Mouse (Mus musculus): Measurements from ENCODE around the gene Egflam. TPM values are rescaled to one million over a fixed set of nuclear protein-coding genes. Genes with fewer than 3 reads are reported as not detected.
A peak's percentile ranks its signal among the peaks of the same experiment; 100 is the strongest.

Gene Egflam
- polyA plus RNA-seq, 1 experiment from 2014 or later, result 3.6 TPM

GRCm38 (mm10) chr15:7340703-7341309 is 57.4 kb downstream of the Egflam start:
- H3K4me1 ChIP-seq, result no peaks in the 10 kb centered on the region
- H3K9me3 ChIP-seq (replicated peaks), result no peaks in the 10 kb centered on the region
- H3K27ac ChIP-seq, result no peak overlapping the region
- no peak overlapping the region for H3K4me2 ChIP-seq
- no peak for ATAC-seq
- no peaks in the 10 kb centered on the region for H3K36me3 ChIP-seq (ENCODE audit: poor library complexity, severe bottlenecking)
- 62% methylated on average over 5 of the region's 5 CpGs for WGBS
- H3K27me3 ChIP-seq, result no peaks in the 10 kb centered on the region
- no peak overlapping the region for H3K4me3 ChIP-seq
- H3K9ac ChIP-seq, result no peak overlapping the region

GRCm38 (mm10) chr15:7334517-7335298 is 63.5 kb downstream of the Egflam start:
- H3K4me2 ChIP-seq, result no peak overlapping the region
- no peaks in the 10 kb centered on the region for H3K27me3 ChIP-seq
- 81% methylated on average over 11 of the region's 11 CpGs for WGBS
- H3K27ac ChIP-seq, result no peak overlapping the region
- no peaks in the 10 kb centered on the region for H3K4me1 ChIP-seq
- no peak overlapping the region for H3K9ac ChIP-seq
- no peaks in the 10 kb centered on the region for H3K36me3 ChIP-seq (ENCODE audit: poor library complexity, severe bottlenecking)
- 0 out of 2 replicates have a peak, but pooled peaks have one; percentile 13 for ATAC-seq
- H3K9me3 ChIP-seq (replicated peaks), result no peaks in the 10 kb centered on the region
- H3K4me3 ChIP-seq, result no peak overlapping the region

GRCm38 (mm10) chr15:7332875-7333274 is 65.3 kb downstream of the Egflam start:
- Histone ChIP-seq H3K36me3 (ENCODE audit: poor library complexity, severe bottlenecking) (no peaks in the 10 kb centered on the region), H3K9ac (no peak overlapping the region), H3K9me3 (replicated peaks) (no peaks in the 10 kb centered on the region), H3K4me1 (no peaks in the 10 kb centered on the region), H3K4me2 (no peak overlapping the region), H3K4me3 (no peak overlapping the region), H3K27me3 (no peaks in the 10 kb centered on the region), H3K27ac (no peak overlapping the region)
- ATAC-seq, result no peak
- 100% methylated on average over 1 of the region's 1 CpGs for WGBS

GRCm38 (mm10) chr15:7322599-7323311 is 75.4 kb downstream of the Egflam start:
- no peak for ATAC-seq

GRCm38 (mm10) chr15:7320901-7321300 is 77.3 kb downstream of the Egflam start:
- H3K4me3 ChIP-seq, result no peak overlapping the region
- no peaks in the 10 kb centered on the region for H3K4me1 ChIP-seq
- no peaks in the 10 kb centered on the region for H3K27me3 ChIP-seq
- ATAC-seq, result no peak
- no peaks in the 10 kb centered on the region for H3K36me3 ChIP-seq (ENCODE audit: poor library complexity, severe bottlenecking)
- H3K9ac ChIP-seq, result no peak overlapping the region
- no peak overlapping the region for H3K4me2 ChIP-seq
- H3K9me3 ChIP-seq (replicated peaks), result no peaks in the 10 kb centered on the region
- WGBS, result 57% methylated on average over 4 of the region's 4 CpGs
- no peak overlapping the region for H3K27ac ChIP-seq

More at GRCm38 (mm10) chr15:7322599-7323311, 75.4 kb downstream of the Egflam start:
- Histone ChIP-seq H3K4me2 (no peak overlapping the region), H3K27ac (no peak overlapping the region), H3K9ac (no peak overlapping the region), H3K27me3 (no peaks in the 10 kb centered on the region), H3K4me1 (no peaks in the 10 kb centered on the region), H3K4me3 (no peak overlapping the region), H3K9me3 (replicated peaks) (no peaks in the 10 kb centered on the region), H3K36me3 (ENCODE audit: poor library complexity, severe bottlenecking) (no peaks in the 10 kb centered on the region)
- 81% methylated on average over 2 of the region's 2 CpGs for WGBS

- H3K36me3 ChIP-seq (ENCODE audit: poor library complexity, severe bottlenecking), result no peaks in the 10 kb centered on the region
- H3K9ac ChIP-seq, result no peak overlapping the region
- no peak overlapping the region for H3K4me3 ChIP-seq
- H3K4me2 ChIP-seq, result no peak overlapping the region
- WGBS, result 82% methylated on average over 9 of the region's 9 CpGs
- no peaks in the 10 kb centered on the region for H3K9me3 ChIP-seq (replicated peaks)
- no peaks in the 10 kb centered on the region for H3K4me1 ChIP-seq
- no peaks in the 10 kb centered on the region for H3K27me3 ChIP-seq
- no peak for ATAC-seq
- H3K27ac ChIP-seq, result no peak overlapping the region
Observed at GRCm38 (mm10) chr15:7315539-7315938, 82.7 kb downstream of the Egflam start.

GRCm38 (mm10) chr15:7308711-7309110 is 89.5 kb downstream of the Egflam start:
- Histone ChIP-seq H3K27ac (no peak overlapping the region), H3K4me2 (no peak overlapping the region), H3K36me3 (ENCODE audit: poor library complexity, severe bottlenecking) (no peaks in the 10 kb centered on the region), H3K27me3 (no peaks in the 10 kb centered on the region), H3K4me1 (no peaks in the 10 kb centered on the region), H3K9me3 (replicated peaks) (no peaks in the 10 kb centered on the region), H3K4me3 (no peak overlapping the region), H3K9ac (no peak overlapping the region)
- WGBS, result 84% methylated on average over 4 of the region's 4 CpGs
- ATAC-seq, result no peak

- WGBS, result 79% methylated on average over 1 of the region's 1 CpGs
Observed at GRCm38 (mm10) chr15:7299892-7300291, 98.3 kb downstream of the Egflam start.

GRCm38 (mm10) chr15:7295199-7295598 is 103.0 kb downstream of the Egflam start:
- no peaks in the 10 kb centered on the region for H3K4me1 ChIP-seq
- ATAC-seq, result no peak
- H3K27me3 ChIP-seq, result no peaks in the 10 kb centered on the region
- no peak overlapping the region for H3K27ac ChIP-seq
- H3K9ac ChIP-seq, result no peak overlapping the region
- H3K4me2 ChIP-seq, result no peak overlapping the region
- H3K9me3 ChIP-seq (replicated peaks), result no peaks in the 10 kb centered on the region
- H3K36me3 ChIP-seq (ENCODE audit: poor library complexity, severe bottlenecking), result no peaks in the 10 kb centered on the region
- 91% methylated on average over 1 of the region's 1 CpGs for WGBS
- no peak overlapping the region for H3K4me3 ChIP-seq

More at GRCm38 (mm10) chr15:7299892-7300291, 98.3 kb downstream of the Egflam start:
- Histone ChIP-seq H3K27me3 (no peaks in the 10 kb centered on the region), H3K9me3 (replicated peaks) (no peaks in the 10 kb centered on the region), H3K36me3 (ENCODE audit: poor library complexity, severe bottlenecking) (no peaks in the 10 kb centered on the region), H3K27ac (no peak overlapping the region), H3K4me3 (no peak overlapping the region), H3K4me2 (no peak overlapping the region), H3K4me1 (no peaks in the 10 kb centered on the region), H3K9ac (no peak overlapping the region)
- ATAC-seq, result no peak

GRCm38 (mm10) chr15:7292854-7293253 is 105.3 kb downstream of the Egflam start:
- ATAC-seq, result no peak
- Histone ChIP-seq H3K9ac (no peak overlapping the region), H3K9me3 (replicated peaks) (no peaks in the 10 kb centered on the region), H3K4me1 (no peaks in the 10 kb centered on the region), H3K36me3 (ENCODE audit: poor library complexity, severe bottlenecking) (no peaks in the 10 kb centered on the region), H3K27ac (no peak overlapping the region), H3K4me3 (no peak overlapping the region), H3K27me3 (no peaks in the 10 kb centered on the region), H3K4me2 (no peak overlapping the region)

GRCm38 (mm10) chr15:7290003-7290402 is 108.2 kb downstream of the Egflam start:
- no peaks in the 10 kb centered on the region for H3K9me3 ChIP-seq (replicated peaks)
- no peaks in the 10 kb centered on the region for H3K4me1 ChIP-seq
- H3K9ac ChIP-seq, result no peak overlapping the region
- no peak overlapping the region for H3K27ac ChIP-seq
- 83% methylated on average over 4 of the region's 4 CpGs for WGBS
- H3K27me3 ChIP-seq, result no peaks in the 10 kb centered on the region
- no peak overlapping the region for H3K4me2 ChIP-seq
- no peak for ATAC-seq
- H3K4me3 ChIP-seq, result no peak overlapping the region
- no peaks in the 10 kb centered on the region for H3K36me3 ChIP-seq (ENCODE audit: poor library complexity, severe bottlenecking)

GRCm38 (mm10) chr15:7289516-7289915 is 108.7 kb downstream of the Egflam start:
- Histone ChIP-seq H3K27ac (no peak overlapping the region), H3K36me3 (ENCODE audit: poor library complexity, severe bottlenecking) (no peaks in the 10 kb centered on the region), H3K9ac (no peak overlapping the region), H3K4me1 (no peaks in the 10 kb centered on the region), H3K4me3 (no peak overlapping the region), H3K9me3 (replicated peaks) (no peaks in the 10 kb centered on the region), H3K4me2 (no peak overlapping the region), H3K27me3 (no peaks in the 10 kb centered on the region)
- no peak for ATAC-seq
- WGBS, result 79% methylated on average over 14 of the region's 14 CpGs
